Mouse (Mus musculus) lung, postnatal 36 days (tissue): Measurements from ENCODE around the gene Dnmt3a.

Experiments
- DNase-seq: peaks from one replicate; pipeline ENCODE4 v3.0.0; 2022; ENCODE audit warnings: mixed read lengths

The Dnmt3a gene

DNA sequence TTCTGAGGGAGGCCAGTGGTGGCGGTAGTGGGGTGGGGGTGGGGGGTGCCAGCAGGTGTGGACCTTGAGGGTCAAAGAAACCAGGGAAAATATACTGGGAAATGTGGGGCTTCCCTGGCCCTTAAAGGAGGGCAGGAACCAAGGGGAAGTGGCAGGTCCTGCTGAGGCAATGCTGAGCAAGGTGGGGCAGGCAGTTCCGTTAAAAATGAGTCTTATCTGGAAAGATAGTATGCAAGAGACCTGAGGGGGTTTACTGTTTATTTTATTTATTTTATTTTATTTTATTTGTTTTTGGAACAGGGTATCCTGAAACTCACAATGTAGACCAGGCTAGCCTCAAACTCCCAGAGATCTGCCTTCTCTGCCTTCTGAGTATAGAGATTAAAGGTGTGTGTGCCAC is 50.9 kb downstream of the Dnmt3a start:
- DNase-seq, result no peak

- DNase-seq, result no peak
Measured at GRCm38 (mm10) chr12:3857231-3857630, 51.4 kb downstream of the Dnmt3a start.

- DNase-seq, result no peak
Measured at GRCm38 (mm10) chr12:3857773-3858172, 52.0 kb downstream of the Dnmt3a start.

DNA sequence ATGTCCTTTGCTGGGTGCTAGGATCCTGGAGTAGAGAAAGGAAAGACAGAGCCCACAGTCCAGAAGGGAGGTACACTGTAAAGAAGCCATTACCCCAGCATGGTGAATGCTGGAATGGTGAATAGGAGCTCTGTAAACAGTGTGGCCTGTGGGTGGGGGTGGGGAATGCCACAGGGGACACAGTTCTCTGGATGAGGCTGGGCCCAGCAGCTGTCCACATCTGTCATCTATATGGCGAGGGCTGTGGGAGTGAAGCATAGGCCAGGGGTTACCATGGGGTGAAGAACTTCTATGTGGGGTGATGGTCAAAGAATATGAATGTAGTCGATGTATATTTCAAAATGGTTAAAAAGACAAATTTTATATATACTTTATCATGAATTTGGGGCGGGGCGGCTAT is 52.9 kb downstream of the Dnmt3a start:
- no peak for DNase-seq

DNA sequence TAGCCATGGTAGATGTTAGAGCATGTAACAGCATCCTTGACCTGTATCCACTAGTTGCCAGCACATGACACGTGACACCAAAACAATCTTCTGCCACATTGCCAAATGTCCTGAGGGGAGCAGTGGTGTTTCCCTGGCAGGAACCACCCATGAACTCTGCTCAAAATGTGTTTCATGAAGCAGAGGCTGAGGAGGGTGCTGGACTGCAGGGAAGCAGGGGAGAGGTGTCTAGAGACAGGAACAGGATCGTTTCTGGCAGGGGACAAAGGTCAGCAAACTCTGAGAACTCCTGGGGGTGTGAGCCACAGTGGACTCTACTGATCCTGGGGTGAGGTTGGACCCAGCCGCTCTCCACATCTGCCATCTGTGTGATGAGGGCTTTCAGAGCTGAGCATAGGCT is 53.7 kb downstream of the Dnmt3a start:
- peak; percentile 41 for DNase-seq

DNA sequence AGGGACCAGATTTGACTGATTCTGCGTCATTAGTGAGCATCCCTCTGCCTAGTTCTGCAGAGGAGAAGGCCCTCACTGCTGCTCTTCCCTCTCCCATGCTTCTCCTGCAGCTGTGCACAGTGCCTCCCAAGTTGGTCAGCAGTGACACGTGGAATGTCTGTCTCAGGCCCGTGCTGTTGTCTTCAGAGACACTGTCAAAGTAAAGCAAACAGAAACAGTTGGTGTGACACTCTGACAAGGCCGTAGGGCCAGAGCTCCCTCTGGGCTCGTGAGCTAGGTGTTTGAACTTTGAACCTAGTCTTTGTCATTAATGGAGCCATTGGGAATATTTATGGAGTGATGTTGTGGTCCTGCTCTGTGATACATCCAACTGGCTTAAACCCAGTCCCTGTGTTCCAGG is 54.2 kb downstream of the Dnmt3a start:
- DNase-seq, result no peak

- no peak for DNase-seq
Measured at GRCm38 (mm10) chr12:3861665-3862228, 55.9 kb downstream of the Dnmt3a start.

DNA sequence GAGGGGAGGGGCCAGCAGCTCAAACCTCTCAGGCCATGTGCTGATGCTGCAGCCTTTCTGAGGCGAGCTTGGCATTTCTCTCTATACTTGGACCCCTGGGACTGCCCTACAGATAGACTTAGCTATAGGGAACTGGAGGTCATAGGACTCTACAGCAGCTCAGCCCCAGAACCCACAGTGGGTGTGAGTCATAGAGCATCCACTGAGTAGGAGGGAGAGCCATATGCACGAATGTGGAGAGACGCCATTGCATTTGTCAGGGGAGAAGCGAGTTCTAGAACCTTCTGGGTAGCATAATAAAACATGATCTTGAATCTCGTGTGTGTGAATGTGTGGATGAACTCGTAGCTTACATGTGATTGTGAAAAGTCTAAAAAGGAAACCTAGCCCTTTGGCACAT is 56.4 kb downstream of the Dnmt3a start:
- no peak for DNase-seq

DNA sequence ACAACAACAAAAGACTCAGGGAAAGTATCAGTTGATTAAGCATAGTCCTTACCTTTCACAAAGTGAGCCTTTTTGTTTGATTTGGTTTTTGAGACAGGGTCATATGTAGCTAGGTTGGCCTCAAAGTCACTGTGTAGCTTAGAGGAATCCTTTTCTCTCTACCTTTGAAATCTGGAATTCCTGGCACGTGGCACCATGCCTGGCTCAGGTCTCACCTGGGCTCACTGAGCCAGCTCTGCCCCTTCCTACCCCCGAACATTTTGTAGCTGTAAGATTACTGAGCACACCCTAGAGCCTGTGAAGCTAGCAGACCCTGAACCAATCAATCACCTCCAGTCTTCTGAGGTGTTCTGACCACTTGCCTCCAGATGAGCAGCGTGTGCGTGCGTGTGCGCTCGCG is 58.4 kb downstream of the Dnmt3a start:
- DNase-seq, result no peak

DNA sequence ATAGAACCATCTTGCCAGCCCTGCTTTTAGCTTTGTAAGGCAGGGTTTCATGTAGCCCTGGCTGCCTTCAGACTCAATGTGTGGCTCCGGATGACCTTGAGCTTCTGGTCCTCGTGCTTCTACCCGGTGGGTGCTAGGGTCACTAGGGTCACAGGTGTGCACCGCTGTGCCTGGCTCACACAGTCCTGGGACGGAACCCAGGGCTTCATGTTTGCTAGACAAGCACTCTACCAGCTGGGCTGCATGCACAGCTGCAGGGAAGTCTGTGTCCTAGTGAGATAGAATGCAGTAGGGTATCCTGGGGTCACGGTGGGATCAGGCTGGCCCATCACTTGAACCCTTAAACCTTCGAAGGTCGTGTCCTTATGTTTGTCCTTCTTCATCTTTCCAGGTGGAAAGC is 59.8 kb downstream of the Dnmt3a start:
- DNase-seq, result no peak

DNA sequence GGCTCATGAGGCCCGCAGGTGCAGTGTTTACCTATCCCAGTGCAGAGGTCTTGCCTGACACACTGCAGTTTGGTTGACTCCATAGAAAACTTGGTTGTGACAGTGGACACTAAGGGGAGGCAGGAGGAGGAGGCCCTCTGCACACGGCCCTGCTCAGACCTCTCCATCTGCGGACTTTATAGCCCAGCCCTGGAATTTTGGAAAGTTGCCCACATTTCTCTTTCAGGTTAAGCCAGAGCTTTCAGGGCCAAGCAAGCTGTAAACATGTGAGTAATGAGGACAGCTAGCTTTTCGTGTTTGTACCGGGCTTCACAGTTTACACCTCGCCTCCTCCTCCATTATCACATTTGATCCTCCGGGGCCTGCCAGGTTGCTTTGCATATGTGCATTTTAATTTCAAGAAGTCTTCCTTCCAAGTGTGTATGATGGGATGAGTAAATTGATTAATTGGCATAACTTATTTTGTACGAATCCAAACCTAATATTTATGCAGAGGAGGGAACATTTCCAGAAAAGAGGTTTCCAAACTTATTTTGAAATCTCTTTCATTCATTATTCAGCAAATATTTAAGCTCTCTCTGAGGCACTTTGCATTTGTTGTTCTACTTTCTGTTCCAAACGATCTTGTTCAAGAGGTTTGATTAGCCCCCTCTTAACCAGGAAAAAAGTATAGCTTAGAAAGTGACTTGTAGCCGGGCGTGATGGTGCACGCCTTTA is 61.0 kb downstream of the Dnmt3a start:
- DNase-seq, result peak; percentile 82

DNA sequence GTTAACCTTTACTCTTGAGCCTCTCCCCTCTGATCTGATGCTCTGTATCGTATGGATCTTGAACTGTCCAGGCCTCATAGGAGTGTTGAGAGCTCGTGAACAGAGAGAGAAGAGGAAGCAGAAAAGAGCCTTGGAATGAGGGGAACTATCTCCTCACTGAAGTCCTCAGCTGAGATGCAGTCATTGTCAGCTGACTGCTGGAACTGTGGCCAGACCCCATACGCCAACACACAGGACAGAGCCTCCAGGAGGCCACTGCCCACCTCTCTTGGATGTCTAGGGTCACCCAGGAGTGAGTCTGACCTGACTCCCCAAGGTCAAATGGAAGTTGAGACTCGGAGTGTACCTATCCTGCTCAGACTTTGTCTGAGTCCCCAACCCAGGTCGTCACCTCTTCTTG is 62.3 kb downstream of the Dnmt3a start:
- no peak for DNase-seq

GRCm38 (mm10) chr12:3868676-3869458 is 63.1 kb downstream of the Dnmt3a start:
- DNase-seq, result peak; percentile 59

GRCm38 (mm10) chr12:3870024-3870423 is 64.2 kb downstream of the Dnmt3a start:
- DNase-seq, result no peak

DNA sequence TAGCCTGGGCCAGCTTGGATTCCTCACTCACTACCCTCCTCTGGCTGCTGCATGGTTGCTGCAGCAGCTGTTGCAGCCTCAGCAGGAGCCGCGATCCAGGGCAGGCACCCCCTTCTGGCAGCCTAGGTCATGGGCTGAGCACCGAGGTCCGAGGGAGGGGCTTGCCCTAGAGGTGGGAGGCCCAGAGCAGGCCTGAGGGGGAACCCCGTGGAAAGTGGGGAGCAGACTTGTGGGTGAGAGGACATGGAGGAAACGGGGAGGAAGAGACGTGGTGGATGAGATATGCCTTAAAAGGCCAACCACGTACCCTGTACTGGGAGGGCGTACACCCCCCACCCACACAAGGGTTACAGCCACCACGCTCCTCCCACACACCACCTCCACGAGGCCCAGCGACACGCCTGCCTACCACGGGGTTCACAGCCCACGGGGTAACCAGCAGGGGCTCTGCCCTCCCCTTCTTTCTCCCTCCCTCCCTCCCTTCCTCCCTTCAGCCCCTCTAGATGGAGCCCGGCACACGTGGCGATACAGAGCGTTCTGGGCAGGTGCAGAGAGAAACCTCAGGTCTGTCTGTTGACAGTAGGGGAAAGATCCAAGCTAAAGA is 65.2 kb downstream of the Dnmt3a start:
- no peak for DNase-seq

- peak; percentile 90 for DNase-seq
Measured at GRCm38 (mm10) chr12:3871637-3872036, 65.8 kb downstream of the Dnmt3a start.

DNA sequence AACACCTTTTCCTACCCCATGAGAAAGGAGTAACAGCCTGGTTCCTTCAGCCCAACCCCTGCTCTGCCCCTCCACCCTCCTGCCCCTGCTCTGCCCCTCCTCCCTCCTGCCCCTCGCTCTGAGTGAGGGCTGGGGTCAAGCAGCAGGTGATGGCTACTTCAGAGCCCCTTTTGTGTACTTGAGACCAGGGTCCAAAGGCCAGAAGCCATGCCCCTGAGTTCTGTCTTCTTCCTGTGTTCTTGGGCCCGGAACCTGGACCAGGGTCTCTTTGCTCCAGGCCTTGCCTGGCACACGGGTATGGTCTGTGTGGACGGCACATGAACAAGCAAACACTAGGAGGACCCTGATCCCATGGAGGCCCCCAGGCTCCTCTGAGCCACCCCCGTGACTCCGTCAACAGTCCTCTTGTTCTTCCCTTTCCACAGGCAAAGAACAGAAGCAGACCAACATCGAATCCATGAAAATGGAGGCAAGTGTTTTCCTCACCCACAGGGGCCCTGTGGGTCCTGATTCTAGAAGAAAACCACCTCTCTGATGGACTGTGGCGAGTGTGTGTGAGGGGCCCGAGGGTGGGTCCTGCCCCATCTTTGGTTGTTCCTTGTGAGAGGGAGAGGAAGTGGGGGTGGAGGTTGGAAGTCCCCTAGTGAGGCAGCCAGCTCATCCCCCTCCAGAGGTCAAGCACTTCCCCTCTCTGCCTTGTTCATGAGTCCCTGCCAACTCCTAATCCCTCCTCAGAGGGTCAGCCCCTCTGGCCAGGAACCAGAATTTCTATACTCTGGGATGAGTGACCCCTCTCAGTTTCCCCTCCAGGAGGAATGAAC is 66.8 kb downstream of the Dnmt3a start:
- no peak for DNase-seq

- DNase-seq, result no peak
Measured at GRCm38 (mm10) chr12:3875474-3875873, 69.7 kb downstream of the Dnmt3a start.

GRCm38 (mm10) chr12:3877376-3877775 is 71.6 kb downstream of the Dnmt3a start:
- no peak for DNase-seq

DNA sequence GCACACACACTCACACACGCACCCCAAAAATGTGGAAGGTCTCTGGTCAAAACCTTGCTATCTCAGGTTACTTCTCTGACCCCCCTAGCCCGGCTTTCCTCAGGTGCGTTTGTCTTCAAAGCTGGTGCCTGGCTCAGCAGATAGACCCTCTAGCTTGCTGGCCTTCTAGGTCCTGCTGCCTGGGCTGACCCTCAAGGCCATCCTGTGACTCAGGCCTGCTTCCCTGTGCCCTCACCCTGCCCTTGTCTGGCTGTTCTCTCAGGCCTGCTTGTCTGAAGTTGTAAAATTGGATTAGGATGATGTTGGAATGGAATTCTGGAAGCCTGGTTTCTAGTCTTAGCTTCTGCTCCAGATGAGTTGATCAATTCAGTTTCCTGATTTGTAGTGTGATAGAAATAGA is 75.7 kb downstream of the Dnmt3a start:
- DNase-seq, result no peak

DNA sequence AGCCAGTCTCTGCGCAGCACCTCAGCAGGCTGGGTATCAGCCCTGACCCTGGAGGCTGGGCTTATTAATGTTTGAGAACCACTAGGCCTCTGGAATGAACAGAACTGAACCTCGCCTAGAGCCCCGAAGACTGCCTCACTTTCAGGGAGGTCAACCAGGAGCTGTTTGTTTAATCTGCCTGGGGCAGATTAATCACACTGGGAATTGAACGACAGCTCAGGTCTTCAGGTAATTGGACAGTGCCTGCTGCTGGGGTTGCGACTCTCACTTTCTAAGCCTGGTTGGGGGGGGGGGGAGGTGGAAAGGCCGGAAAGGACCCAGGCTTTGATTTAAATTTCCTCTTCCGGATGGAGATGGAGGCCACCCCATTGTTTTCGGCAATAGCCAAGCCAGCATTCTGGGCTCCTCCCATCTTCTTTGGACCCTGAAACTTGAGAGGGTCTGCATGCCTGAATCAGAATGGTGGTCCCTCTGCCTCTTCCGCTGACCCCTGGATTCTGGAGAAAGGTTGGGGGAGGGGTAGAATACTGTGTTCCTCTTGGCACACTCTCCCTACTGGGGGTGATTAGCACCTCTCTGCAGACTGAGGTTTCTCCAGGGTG is 79.2 kb downstream of the Dnmt3a start:
- no peak for DNase-seq

DNA sequence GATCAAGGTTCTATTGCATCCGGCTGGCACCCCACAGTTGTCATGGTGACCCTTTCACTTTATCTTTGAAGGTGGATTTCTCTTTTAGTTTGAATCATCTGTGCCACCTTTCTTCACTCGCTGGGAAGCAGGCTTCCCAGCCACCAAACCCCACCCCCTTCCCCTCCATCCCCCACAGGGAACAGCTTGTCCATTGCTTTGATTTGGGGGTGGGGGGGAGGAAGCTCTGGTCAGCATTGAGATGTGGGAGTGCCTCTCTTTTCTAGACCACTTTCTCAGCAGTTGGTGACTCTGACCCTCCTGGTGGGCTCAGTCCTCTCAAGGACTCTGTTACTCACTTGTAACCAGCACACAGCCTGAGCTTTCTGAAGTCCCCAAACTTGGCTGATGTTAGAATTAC is 80.8 kb downstream of the Dnmt3a start:
- no peak for DNase-seq
